Mouse (Mus musculus) hindbrain, embryonic 14.5 days (tissue): ENCODE results near the gene Gm3415. TPM values are rescaled to one million over a fixed set of nuclear protein-coding genes. Genes with fewer than 3 reads are reported as not detected.
A peak's percentile ranks its signal among the peaks of the same experiment; 100 is the strongest.
"Not testable (repeated sequence)": the region's sequence is repeated elsewhere in the genome, so short reads cannot be mapped to it uniquely, and the experiment has no call there.

Source experiments
- ATAC-seq: fragments of 200-750 bp; cut with Nextera tagmentation; 2 replicates; pipeline ENCODE4 v1.8.0; 2017; ENCODE audit warnings: moderate number of reproducible peaks, mild to moderate bottlenecking, moderate TSS enrichment, moderate library complexity; ENCODE audit not compliant: low FRiP score
- DNase-seq: peaks from one replicate; pipeline ENCODE4 v3.0.0-alpha.2; 2015; ENCODE audit warnings: low spot score
- H3K27ac ChIP-seq: fragments of 300-500 bp; sonication (generic); 2 replicates; pipeline ENCODE4 v1.5.1; 2014; ENCODE audit warnings: mild to moderate bottlenecking, moderate library complexity
- H3K27me3 ChIP-seq: fragments of 300-500 bp; sonication (generic); 2 replicates; pipeline ENCODE4 v1.6.1; 2014; ENCODE audit warnings: mild to moderate bottlenecking, low read length, mixed read lengths; ENCODE audit not compliant: control insufficient read depth, insufficient read depth
- H3K36me3 ChIP-seq: fragments of 300-500 bp; sonication (generic); replicated peaks from 2 replicates; pipeline ENCODE4 v1.6.1; 2014; ENCODE audit not compliant: control insufficient read depth, insufficient read depth
- H3K4me1 ChIP-seq: fragments of 300-500 bp; sonication (generic); replicated peaks from 2 replicates; pipeline ENCODE4 v1.6.1; 2014; ENCODE audit warnings: antibody characterized with exemption, low read length, mixed read lengths; ENCODE audit not compliant: control insufficient read depth, insufficient read depth
- H3K4me2 ChIP-seq: fragments of 300-500 bp; sonication (generic); replicated peaks from 2 replicates; pipeline ENCODE4 v1.6.1; 2014; ENCODE audit warnings: mild to moderate bottlenecking, moderate library complexity
- H3K4me3 ChIP-seq: fragments of 300-500 bp; sonication (generic); replicated peaks from 2 replicates; pipeline ENCODE4 v1.5.1; 2014; ENCODE audit warnings: mild to moderate bottlenecking, low read length
- H3K9ac ChIP-seq: fragments of 300-500 bp; sonication (generic); 2 replicates; pipeline ENCODE4 v1.6.1; 2014
- H3K9me3 ChIP-seq: fragments of 300-500 bp; sonication (generic); 2 replicates; pipeline ENCODE4 v1.6.1; 2016; ENCODE audit warnings: low read length; ENCODE audit not compliant: control insufficient read depth
- WGBS: fragments of 180-500 bp; shearing (Covaris S2); extraction: QIAGEN DNeasy Blood & Tissue Kit; methylation state at CpG from one replicate; pipeline ENCODE4 v1.1.7; 2014; 5-methylcytosine and 5-hydroxymethylcytosine counted together
- polyA plus RNA-seq: library from polyadenylated mRNA; unstranded; fragments of >200 nt; fragmentation: Nextera tagmentation; extraction: Ambion mirVana; gene quantifications from 2 replicates; pipeline ENCODE4 v1.2.1, GENCODE M21; 2014

Gene Gm3415
- polyA plus RNA-seq: not detected in 2 replicates

DNA sequence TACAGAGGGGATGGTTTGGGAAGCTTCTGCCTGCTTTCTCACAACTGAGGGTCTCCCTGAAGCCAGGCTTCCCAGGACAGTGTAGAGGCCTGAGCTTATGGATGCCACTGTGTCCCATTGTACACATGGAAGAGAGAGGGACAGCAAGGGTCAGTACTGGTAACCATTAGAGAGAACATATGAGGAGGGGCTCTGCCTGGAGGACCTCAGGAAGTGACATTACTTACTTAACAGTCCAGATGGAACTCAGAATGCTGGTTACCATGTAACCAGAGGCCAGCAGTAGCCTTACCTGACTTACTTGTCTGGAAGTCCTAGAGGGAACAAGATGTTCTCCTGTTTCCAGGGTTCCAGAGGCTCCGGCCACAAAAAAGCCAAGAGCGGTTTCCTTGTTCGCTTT, at the start of gene Gm3415:
Gene Gm3415, plus strand, starts transcription at position 301 of the 400 bp plus-strand sequence.
- H3K4me1 ChIP-seq, H3K9ac ChIP-seq, H3K27me3 ChIP-seq, DNase-seq, H3K36me3 ChIP-seq, H3K9me3 ChIP-seq, H3K4me3 ChIP-seq, H3K4me2 ChIP-seq, ATAC-seq, H3K27ac ChIP-seq: not testable (repeated sequence)
- no CpG with 5 or more reads among the region's 3 CpGs for WGBS

DNA sequence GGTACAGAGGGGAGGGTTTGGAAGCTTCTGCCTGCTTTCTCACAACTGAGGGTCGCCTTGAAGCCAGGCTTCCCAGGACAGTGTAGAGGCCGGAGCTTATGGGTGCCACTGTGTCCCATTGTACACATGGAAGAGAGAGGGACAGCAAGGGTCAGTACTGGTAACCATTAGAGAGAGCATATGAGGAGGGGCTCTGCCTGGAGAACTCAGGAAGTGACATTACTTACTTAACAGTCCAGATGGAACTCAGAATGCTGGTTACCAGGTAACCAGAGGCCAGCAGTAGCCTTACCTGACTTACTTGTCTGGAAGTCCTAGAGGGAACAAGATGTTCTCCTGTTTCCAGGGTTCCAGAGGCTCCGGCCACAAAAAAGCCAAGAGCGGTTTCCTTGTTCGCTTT, 42.1 kb upstream of the Gm3415 start, which contains the start of gene Gm3402:
Gene Gm3402, plus strand, starts transcription at position 301 of the 400 bp plus-strand sequence.
- WGBS: no CpG with 5 or more reads among the region's 5 CpGs
- not testable (repeated sequence) for H3K4me2 ChIP-seq, H3K9ac ChIP-seq, H3K27ac ChIP-seq, H3K4me3 ChIP-seq, H3K27me3 ChIP-seq, H3K9me3 ChIP-seq, DNase-seq, H3K36me3 ChIP-seq, H3K4me1 ChIP-seq, ATAC-seq

DNA sequence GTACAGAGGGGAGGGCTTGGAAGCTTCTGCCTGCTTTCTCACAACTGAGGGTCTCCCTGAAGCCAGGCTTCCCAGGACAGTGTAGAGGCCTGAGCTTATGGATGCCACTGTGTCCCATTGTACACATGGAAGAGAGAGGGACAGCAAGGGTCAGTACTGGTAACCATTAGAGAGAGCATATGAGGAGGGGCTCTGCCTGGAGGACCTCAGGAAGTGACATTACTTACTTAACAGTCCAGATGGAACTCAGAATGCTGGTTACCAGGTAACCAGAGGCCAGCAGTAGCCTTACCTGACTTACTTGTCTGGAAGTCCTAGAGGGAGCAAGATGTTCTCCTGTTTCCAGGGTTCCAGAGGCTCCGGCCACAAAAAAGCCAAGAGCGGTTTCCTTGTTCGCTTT, 30.4 kb upstream of the Gm3415 start, which contains the start of gene Gm3404:
Gene Gm3404, plus strand, starts transcription at position 301 of the 400 bp plus-strand sequence.
- not testable (repeated sequence) for H3K4me1 ChIP-seq, H3K9ac ChIP-seq, H3K4me2 ChIP-seq, H3K36me3 ChIP-seq, H3K9me3 ChIP-seq, DNase-seq, H3K27ac ChIP-seq, H3K27me3 ChIP-seq, ATAC-seq, H3K4me3 ChIP-seq
- 100% methylated on average over 1 of the region's 3 CpGs for WGBS

DNA sequence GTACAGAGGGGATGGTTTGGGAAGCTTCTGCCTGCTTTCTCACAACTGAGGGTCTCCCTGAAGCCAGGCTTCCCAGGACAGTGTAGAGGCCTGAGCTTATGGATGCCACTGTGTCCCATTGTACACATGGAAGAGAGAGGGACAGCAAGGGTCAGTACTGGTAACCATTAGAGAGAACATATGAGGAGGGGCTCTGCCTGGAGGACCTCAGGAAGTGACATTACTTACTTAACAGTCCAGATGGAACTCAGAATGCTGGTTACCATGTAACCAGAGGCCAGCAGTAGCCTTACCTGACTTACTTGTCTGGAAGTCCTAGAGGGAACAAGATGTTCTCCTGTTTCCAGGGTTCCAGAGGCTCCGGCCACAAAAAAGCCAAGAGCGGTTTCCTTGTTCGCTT, 18.6 kb upstream of the Gm3415 start, which contains the start of gene Gm3409:
Gene Gm3409, plus strand, starts transcription at position 301 of the 400 bp plus-strand sequence.
- H3K27me3 ChIP-seq, H3K4me3 ChIP-seq, DNase-seq, H3K36me3 ChIP-seq, H3K4me1 ChIP-seq, ATAC-seq, H3K9ac ChIP-seq, H3K27ac ChIP-seq, H3K9me3 ChIP-seq, H3K4me2 ChIP-seq: not testable (repeated sequence)
- WGBS: 100% methylated on average over 2 of the region's 3 CpGs

DNA sequence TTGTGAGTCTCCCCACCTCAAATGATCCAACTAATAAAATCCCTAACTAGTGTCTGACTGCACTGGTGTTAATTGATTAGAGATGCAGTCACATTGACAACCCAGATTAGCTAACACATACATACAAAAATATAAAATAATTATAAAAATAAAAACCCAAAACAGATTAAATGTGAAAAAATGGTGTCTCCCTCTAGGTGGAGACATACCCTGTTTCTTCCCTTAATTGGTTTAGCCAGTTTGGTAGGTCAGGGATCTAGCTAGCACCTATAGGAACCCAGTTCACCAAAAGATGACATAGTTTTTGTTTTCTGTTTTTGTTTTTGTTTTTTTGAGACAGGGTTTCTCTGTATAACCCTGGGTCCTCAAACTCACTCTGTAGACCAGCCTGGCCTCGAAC, 8.3 kb downstream of the Gm3415 start:
- H3K4me2 ChIP-seq: no peak overlapping the region
- no peaks in the 10 kb centered on the region for H3K9me3 ChIP-seq
- no peak for DNase-seq
- no peaks in the 10 kb centered on the region for H3K36me3 ChIP-seq
- H3K9ac ChIP-seq: no peak overlapping the region
- no peak for ATAC-seq
- no peaks in the 10 kb centered on the region for H3K4me1 ChIP-seq
- H3K27ac ChIP-seq: no peak overlapping the region
- WGBS: 91% methylated on average over 1 of the region's 1 CpGs
- no peaks in the 10 kb centered on the region for H3K27me3 ChIP-seq
- H3K4me3 ChIP-seq: no peak overlapping the region

DNA sequence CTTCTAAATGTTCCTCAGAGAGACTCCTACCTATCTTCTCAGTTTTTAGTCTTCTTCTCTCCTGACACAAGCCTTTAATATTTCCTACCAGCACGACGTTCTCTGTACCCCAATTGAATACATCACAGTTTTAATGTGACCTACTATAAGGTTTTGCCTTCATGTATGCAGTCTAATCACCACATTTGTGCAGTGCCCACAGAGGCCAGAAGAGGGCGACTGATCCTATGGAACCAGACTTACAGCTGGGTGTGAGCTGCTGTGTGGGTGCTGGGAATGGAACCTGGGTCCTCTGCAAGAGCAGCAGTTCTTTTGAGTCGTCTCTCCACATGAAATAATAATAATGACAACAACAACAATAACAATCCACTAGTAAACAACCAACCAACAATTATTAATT, 11.1 kb downstream of the Gm3415 start:
- Histone ChIP-seq H3K4me2 (no peak overlapping the region), H3K4me3 (no peak overlapping the region), H3K27me3 (no peaks in the 10 kb centered on the region), H3K36me3 (no peaks in the 10 kb centered on the region), H3K9me3 (no peaks in the 10 kb centered on the region), H3K4me1 (no peaks in the 10 kb centered on the region), H3K27ac (no peak overlapping the region), H3K9ac (no peak overlapping the region)
- DNase-seq (peak; percentile 44), ATAC-seq (no peak)
- 62% methylated on average over 4 of the region's 4 CpGs for WGBS

DNA sequence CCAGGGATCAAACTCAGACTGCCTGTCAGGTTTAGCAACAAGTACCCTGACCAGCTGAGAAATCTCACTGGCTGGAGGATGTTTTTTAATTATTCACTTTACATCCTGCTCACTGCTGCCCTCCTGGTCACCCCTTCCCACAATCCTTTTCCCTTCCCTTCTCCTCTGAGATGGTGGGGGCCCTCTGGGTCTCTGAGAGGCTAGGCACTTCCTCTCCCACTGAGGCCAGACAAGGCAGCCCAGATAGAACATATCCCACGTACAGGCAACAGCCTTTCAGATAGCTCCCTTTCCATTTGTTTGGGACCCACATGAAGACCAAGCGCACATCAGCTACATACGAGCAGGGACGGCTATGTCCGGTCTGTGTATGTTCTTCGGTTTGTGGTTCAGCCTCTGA, 14.2 kb downstream of the Gm3415 start:
- not testable (repeated sequence) for H3K4me1 ChIP-seq, H3K9ac ChIP-seq, DNase-seq, H3K27me3 ChIP-seq, H3K9me3 ChIP-seq, H3K4me3 ChIP-seq, H3K27ac ChIP-seq, H3K36me3 ChIP-seq, ATAC-seq, H3K4me2 ChIP-seq
- WGBS: 86% methylated on average over 6 of the region's 6 CpGs

DNA sequence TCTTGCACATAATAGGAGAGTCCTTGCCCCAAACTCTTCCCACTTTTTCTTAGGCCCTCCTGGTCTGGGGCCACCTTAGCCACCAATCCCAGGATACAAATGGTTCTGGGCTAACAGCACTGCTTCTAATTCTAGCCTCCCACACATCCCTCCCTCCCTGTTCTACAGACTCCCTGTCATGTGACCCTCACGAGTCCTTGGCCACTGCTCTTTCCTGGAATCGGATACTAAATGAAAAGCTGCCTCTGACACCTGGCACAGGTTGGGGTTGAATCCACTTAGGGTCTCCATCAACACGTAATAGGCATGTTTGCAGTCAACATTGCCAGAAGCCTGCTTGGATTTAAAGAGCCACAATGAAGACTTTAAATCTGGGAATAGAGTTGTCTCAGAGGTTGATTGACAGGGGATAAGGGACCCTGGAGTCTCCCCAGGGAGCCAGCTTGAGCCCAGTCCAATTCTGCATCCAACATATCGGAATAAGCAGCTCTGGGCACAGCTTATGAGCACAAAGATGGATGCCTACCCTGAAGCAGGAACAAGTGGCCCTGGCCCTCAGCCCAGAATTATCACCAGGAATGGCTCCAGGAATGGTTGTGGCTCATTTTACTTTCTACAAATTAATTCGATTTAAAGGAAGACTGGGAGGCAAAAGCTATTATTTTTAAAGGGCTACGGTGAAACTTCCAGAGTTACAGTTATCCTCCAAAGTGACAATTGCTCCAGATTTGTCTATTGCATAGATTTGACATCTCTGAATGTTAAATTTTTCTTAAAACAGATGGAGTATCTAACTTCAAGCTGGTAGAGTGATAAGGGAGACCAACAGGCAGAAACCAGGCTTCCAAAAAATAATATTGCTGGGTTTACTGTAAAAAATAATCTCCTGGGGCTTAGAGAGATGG, 16.1 kb downstream of the Gm3415 start:
- not testable (repeated sequence) for H3K4me1 ChIP-seq, H3K4me2 ChIP-seq, H3K9me3 ChIP-seq, H3K4me3 ChIP-seq, H3K27me3 ChIP-seq, DNase-seq, H3K36me3 ChIP-seq, H3K9ac ChIP-seq, H3K27ac ChIP-seq
- peak; percentile 51; the same call in 1 of the 2 replicates for ATAC-seq
- 50% methylated on average over 6 of the region's 6 CpGs for WGBS

DNA sequence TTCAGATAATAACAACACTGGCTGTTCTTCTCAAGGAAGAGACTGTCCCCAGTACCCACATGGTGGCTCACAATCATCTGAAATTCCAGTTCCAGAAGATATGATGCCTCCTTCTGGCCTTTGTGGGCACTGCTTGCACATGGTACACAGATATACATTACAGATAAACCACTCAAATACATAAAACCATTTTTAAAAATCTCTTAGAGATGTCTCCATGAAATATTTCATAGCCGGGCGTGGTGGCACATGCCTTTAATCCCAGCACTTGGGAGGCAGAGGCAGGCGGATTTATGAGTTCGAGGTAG, 16.8 kb downstream of the Gm3415 start:
- H3K9ac ChIP-seq, H3K36me3 ChIP-seq, H3K4me2 ChIP-seq, H3K9me3 ChIP-seq, ATAC-seq, H3K4me3 ChIP-seq, H3K27ac ChIP-seq, H3K27me3 ChIP-seq, H3K4me1 ChIP-seq, DNase-seq: not testable (repeated sequence)
- WGBS: 97% methylated on average over 4 of the region's 4 CpGs
